Mouse (Mus musculus) C2C12 (cell line): ENCODE results near the gene Csrp2. TPM values are rescaled to one million over a fixed set of nuclear protein-coding genes. Genes with fewer than 3 reads are reported as not detected.

Experiments used
- H3K27me3 ChIP-seq: one replicate; pipeline ENCODE4 v1.6.1; 2011; ENCODE audit not compliant: control insufficient read depth, insufficient read depth, insufficient read length
- H3K36me3 ChIP-seq: one replicate; pipeline ENCODE4 v1.6.1; 2011; ENCODE audit not compliant: control insufficient read depth, insufficient read depth
- H3K4me3 ChIP-seq: one replicate; pipeline ENCODE4 v1.5.1; 2011; ENCODE audit warnings: mild to moderate bottlenecking, control low read depth; ENCODE audit not compliant: poor library complexity, insufficient read depth, severe bottlenecking
- H3K79me2 ChIP-seq: one replicate; pipeline ENCODE4 v1.6.1; 2011; ENCODE audit not compliant: control insufficient read depth, insufficient read depth
- H3K79me3 ChIP-seq: one replicate; pipeline ENCODE4 v1.6.1; 2011; ENCODE audit warnings: low read depth, control low read depth
- H3ac ChIP-seq: one replicate; pipeline ENCODE3; 2011; ENCODE audit warnings: low read depth; ENCODE audit not compliant: control insufficient read depth, insufficient read length
- CEBPB ChIP-seq: IDR thresholded peaks from one replicate; pipeline ENCODE4 v1.6.1; 2011; ENCODE audit warnings: low read depth, mild to moderate bottlenecking, control low read depth, moderate library complexity
- CTCF ChIP-seq: IDR thresholded peaks from one replicate; pipeline ENCODE4 v1.5.1; 2011; ENCODE audit not compliant: control insufficient read depth, insufficient read depth, insufficient read length
- FOSL1 ChIP-seq: IDR thresholded peaks from one replicate; pipeline ENCODE4 v1.8.0; 2011; ENCODE audit warnings: mild to moderate bottlenecking, low read length; ENCODE audit not compliant: poor library complexity, insufficient read depth, severe bottlenecking
- MYOD1 ChIP-seq: IDR thresholded peaks from one replicate; pipeline ENCODE4 v1.6.1; 2011; ENCODE audit warnings: low read depth; ENCODE audit not compliant: control insufficient read depth, insufficient read length
- MYOG ChIP-seq: IDR thresholded peaks from one replicate; pipeline ENCODE4 v1.6.1; 2011; ENCODE audit not compliant: control insufficient read depth, insufficient read length; ENCODE audit errors: extremely low read depth
- polyA plus RNA-seq: library from polyadenylated mRNA; unstranded; fragments of >200 nt; fragmentation: generic; extraction: Trizol; gene quantifications from one replicate; pipeline ENCODE4 v1.2.1, GENCODE M21; 2012; ENCODE audit warnings: missing spikeins

The Csrp2 gene
- polyA plus RNA-seq, 1 experiment, result 398 TPM

- H3K79me3 ChIP-seq, result peaks cover 39% of the 10 kb centered on the region
- peaks cover 68% of the 10 kb centered on the region for H3K79me2 ChIP-seq
- H3K27me3 ChIP-seq, result no peaks in the 10 kb centered on the region
- H3K4me3 ChIP-seq, result no peak overlapping the region
- TF ChIP-seq FOSL1 (no peak), MYOD1 (no peak), MYOG (no peak), CTCF (no peak), CEBPB (no peak)
- peaks cover 12% of the 10 kb centered on the region for H3K36me3 ChIP-seq
- no peak overlapping the region for H3ac ChIP-seq
Observed at GRCm38 (mm10) chr10:110986682-110987081, 67.1 kb downstream of the Csrp2 start.

Other genes starting within 250 kb of the Csrp2 start
- 15.4 TPM for gene E2f7, start 174.3 kb upstream of the Csrp2 start, polyA plus RNA-seq
- 5.2 TPM for gene Zdhhc17, start 90.4 kb downstream of the Csrp2 start, polyA plus RNA-seq
- 2.8 TPM for gene Osbpl8, start 245.0 kb downstream of the Csrp2 start, polyA plus RNA-seq